Mouse (Mus musculus): ENCODE results near the gene Fgfr2. TPM values are rescaled to one million over a fixed set of nuclear protein-coding genes. Genes with fewer than 3 reads are reported as not detected.
A peak's percentile ranks its signal among the peaks of the same experiment; 100 is the strongest.

Gene Fgfr2
- polyA plus RNA-seq, 1 experiment from 2014 or later, result 11.4 TPM

DNA sequence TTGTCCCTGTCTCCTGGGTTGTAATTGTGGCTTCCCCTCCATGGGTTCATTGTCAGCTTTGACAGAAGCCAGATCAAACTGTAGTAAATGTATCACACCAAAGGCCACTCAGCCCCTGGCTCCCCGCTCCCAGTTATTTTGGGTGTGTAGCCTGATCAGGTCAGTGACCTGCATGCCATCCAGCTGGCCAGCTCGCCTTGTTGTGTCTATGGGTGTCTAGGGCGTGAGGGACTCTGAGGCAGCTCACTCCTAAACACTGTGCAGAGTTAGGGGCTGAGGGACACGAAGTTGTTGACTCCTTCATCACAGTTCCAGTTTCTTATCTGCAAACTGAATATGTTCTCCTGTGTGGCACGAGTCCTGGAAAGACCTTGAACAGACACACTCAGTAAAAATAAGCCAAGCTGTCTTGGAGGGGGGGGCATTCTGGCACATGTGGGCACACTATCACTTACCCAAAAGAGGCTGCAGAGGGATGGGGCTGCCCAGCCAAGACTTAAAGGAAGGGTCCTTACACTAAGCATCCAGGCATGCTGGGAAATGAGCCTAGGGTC is 2342.2 kb downstream of the Fgfr2 start:
- no peak overlapping the region for H3K27ac ChIP-seq (ENCODE audit: low read length)
- H3K27me3 ChIP-seq (ENCODE audit: control insufficient read depth, insufficient read depth, low read depth, low read length), result no peaks in the 10 kb centered on the region
- no peaks in the 10 kb centered on the region for H3K36me3 ChIP-seq (ENCODE audit: control insufficient read depth, insufficient read depth)
- no peak overlapping the region for H3K4me3 ChIP-seq (ENCODE audit: low read depth, low read length)
- H3K9ac ChIP-seq (ENCODE audit: low read depth, low read length), result no peak overlapping the region
- 41% methylated on average over 5 of the region's 5 CpGs for WGBS (ENCODE audit: insufficient replicate concordance)
- no peak overlapping the region for H3K4me2 ChIP-seq (ENCODE audit: low read depth, low read length)
- H3K4me1 ChIP-seq (ENCODE audit: control insufficient read depth, low read depth, low read length), result no peaks in the 10 kb centered on the region
- ATAC-seq (ENCODE audit: low read depth), result no peak
- no peaks in the 10 kb centered on the region for H3K9me3 ChIP-seq (replicated peaks; ENCODE audit: control insufficient read depth, low read length)

DNA sequence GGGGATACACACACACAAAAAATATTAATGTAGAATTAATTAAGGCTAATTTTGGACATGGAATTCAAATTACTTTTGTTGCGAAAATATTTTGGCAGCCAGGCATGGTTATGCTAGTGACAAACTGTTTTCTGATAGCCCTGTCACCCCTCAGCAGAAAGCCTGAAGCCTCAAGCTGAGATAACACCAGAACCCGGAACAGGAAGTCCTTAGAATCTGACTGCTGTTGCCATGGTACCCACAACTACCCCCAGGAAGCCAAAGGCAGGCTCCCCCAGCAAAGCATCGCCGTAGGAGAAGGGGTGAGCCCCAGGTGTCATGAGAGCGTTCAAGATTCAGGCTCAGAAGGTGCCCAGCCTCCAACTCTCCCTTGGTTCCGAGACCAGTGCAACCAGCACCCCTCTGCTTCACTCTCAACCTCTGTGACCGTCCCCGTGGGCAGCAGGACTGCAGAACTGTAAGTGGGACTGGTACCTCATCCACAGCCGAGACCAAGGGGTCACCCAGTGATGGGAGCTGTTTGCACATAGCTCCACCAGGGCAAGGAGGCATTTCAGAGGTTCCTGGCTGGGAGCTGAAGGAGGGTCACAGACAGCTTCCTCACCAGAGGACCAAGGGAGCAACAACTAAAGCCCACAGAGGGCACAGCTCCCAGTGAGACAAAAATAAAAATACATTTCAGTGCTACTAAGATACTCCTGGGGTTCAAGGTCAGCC is 2349.1 kb downstream of the Fgfr2 start, which contains the start of gene Btbd16:
Gene Btbd16 (plus strand): TSS at position 156 of the 717 bp plus-strand sequence.
- peaks cover 2% of the 10 kb centered on the region for H3K4me1 ChIP-seq (ENCODE audit: control insufficient read depth, low read depth, low read length)
- no peaks in the 10 kb centered on the region for H3K27me3 ChIP-seq (ENCODE audit: control insufficient read depth, insufficient read depth, low read depth, low read length)
- no peaks in the 10 kb centered on the region for H3K9me3 ChIP-seq (replicated peaks; ENCODE audit: control insufficient read depth, low read length)
- WGBS (ENCODE audit: insufficient replicate concordance), result 32% methylated on average over 9 of the region's 9 CpGs
- no peak for ATAC-seq (ENCODE audit: low read depth)
- no peak within 1 kb of the TSS for H3K4me3 ChIP-seq (ENCODE audit: low read depth, low read length)
- no peak within 1 kb of the TSS for H3K27ac ChIP-seq (ENCODE audit: low read length)
- H3K4me2 ChIP-seq (ENCODE audit: low read depth, low read length), result no peak within 1 kb of the TSS
- H3K9ac ChIP-seq (ENCODE audit: low read depth, low read length), result no peak within 1 kb of the TSS
- no peaks in the 10 kb centered on the region for H3K36me3 ChIP-seq (ENCODE audit: control insufficient read depth, insufficient read depth)

DNA sequence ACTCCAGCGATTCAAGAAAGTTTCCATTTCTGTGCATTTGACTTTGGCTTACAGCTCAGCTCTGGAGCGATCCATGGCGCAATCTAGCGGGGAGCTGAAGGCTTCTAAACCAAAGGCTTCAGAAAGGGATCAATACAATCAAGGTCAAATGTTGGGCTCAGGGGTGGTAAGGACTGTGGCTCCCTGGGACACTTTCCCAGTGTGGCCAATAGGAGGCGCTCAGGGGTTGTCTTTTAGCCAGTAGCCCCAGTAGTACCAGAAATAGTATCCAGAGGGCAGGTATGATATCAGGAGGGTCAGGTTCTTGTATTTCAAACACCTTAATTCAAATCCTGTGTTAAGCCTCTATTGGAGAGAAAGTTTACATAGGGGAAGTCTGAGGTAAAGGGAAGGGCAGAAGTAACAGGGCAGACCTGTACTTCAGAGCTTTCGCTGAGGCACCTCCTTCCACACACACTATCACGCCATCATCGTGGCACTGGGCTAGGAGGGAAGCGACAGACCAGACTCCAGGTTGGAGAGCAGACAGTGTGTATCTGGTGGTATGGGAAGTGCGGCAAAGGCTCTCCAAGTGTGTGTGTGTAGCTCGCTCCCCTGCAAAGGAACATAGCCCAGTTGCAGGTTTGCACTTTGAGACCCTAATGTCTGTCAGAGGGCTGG is 2349.8 kb downstream of the Fgfr2 start:
- no peaks in the 10 kb centered on the region for H3K36me3 ChIP-seq (ENCODE audit: control insufficient read depth, insufficient read depth)
- H3K4me2 ChIP-seq (ENCODE audit: low read depth, low read length), result no peak overlapping the region
- peaks cover 2% of the 10 kb centered on the region for H3K4me1 ChIP-seq (ENCODE audit: control insufficient read depth, low read depth, low read length)
- 54% methylated on average over 11 of the region's 11 CpGs for WGBS (ENCODE audit: insufficient replicate concordance)
- H3K4me3 ChIP-seq (ENCODE audit: low read depth, low read length), result no peak overlapping the region
- H3K9ac ChIP-seq (ENCODE audit: low read depth, low read length), result no peak overlapping the region
- H3K27ac ChIP-seq (ENCODE audit: low read length), result no peak overlapping the region
- peak; percentile 64 for ATAC-seq (ENCODE audit: low read depth)
- no peaks in the 10 kb centered on the region for H3K27me3 ChIP-seq (ENCODE audit: control insufficient read depth, insufficient read depth, low read depth, low read length)
- H3K9me3 ChIP-seq (replicated peaks; ENCODE audit: control insufficient read depth, low read length), result no peaks in the 10 kb centered on the region

DNA sequence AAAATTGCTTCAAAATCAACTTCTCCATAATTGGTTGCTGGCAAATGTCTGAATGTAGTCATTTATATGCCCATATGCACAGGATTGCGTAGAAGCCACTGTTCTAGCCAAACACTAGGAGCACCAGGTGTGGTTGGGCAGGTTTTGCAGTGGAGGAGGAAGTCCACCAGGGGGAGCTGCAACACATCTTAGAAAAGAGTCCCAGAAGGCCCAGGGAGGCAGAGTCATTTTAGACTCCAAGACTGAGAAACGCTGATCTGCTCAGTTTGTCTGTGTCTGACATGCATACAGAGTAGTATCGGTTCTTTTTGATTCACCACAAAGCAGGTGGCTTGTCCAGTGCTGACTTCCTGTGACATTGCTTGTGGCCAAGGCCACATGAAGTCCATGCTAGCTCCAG is 2352.4 kb downstream of the Fgfr2 start:
- WGBS (ENCODE audit: insufficient replicate concordance), result 23% methylated on average over 3 of the region's 3 CpGs
- Histone ChIP-seq H3K4me1 (ENCODE audit: control insufficient read depth, low read depth, low read length) (peaks cover 2% of the 10 kb centered on the region), H3K4me3 (ENCODE audit: low read depth, low read length) (no peak overlapping the region), H3K4me2 (ENCODE audit: low read depth, low read length) (no peak overlapping the region), H3K27ac (ENCODE audit: low read length) (no peak overlapping the region), H3K9me3 (replicated peaks; ENCODE audit: control insufficient read depth, low read length) (no peaks in the 10 kb centered on the region), H3K36me3 (ENCODE audit: control insufficient read depth, insufficient read depth) (no peaks in the 10 kb centered on the region), H3K9ac (ENCODE audit: low read depth, low read length) (no peak overlapping the region), H3K27me3 (ENCODE audit: control insufficient read depth, insufficient read depth, low read depth, low read length) (no peaks in the 10 kb centered on the region)
- no peak for ATAC-seq (ENCODE audit: low read depth)

DNA sequence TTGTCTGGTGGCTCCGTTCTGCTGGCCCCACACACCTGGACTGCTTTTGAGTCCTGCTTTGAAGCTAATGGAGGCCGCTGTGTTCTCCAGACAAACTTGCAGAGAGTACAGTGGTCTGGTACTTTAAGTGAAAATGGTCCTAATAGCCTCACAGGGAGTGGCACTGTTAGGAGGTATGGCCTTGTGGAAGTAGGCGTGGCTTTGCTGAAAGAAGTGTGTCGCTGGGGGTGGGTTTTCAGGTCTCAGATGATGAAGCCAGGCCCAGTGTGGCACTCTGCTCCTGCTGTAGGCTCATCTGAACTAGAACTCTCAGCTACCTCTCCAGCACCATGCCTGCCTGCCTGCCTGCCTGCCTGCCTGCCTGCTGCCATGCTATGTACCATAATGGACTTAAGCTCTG is 2355.0 kb downstream of the Fgfr2 start:
- Histone ChIP-seq H3K4me1 (ENCODE audit: control insufficient read depth, low read depth, low read length) (peaks cover 2% of the 10 kb centered on the region; the same call in 1 of the 2 replicates), H3K9me3 (replicated peaks; ENCODE audit: control insufficient read depth, low read length) (no peaks in the 10 kb centered on the region), H3K4me2 (ENCODE audit: low read depth, low read length) (no peak overlapping the region), H3K9ac (ENCODE audit: low read depth, low read length) (no peak overlapping the region), H3K36me3 (ENCODE audit: control insufficient read depth, insufficient read depth) (no peaks in the 10 kb centered on the region), H3K4me3 (ENCODE audit: low read depth, low read length) (no peak overlapping the region), H3K27ac (ENCODE audit: low read length) (no peak overlapping the region), H3K27me3 (ENCODE audit: control insufficient read depth, insufficient read depth, low read depth, low read length) (no peaks in the 10 kb centered on the region)
- 51% methylated on average over 4 of the region's 4 CpGs for WGBS (ENCODE audit: insufficient replicate concordance)
- ATAC-seq (ENCODE audit: low read depth), result no peak

DNA sequence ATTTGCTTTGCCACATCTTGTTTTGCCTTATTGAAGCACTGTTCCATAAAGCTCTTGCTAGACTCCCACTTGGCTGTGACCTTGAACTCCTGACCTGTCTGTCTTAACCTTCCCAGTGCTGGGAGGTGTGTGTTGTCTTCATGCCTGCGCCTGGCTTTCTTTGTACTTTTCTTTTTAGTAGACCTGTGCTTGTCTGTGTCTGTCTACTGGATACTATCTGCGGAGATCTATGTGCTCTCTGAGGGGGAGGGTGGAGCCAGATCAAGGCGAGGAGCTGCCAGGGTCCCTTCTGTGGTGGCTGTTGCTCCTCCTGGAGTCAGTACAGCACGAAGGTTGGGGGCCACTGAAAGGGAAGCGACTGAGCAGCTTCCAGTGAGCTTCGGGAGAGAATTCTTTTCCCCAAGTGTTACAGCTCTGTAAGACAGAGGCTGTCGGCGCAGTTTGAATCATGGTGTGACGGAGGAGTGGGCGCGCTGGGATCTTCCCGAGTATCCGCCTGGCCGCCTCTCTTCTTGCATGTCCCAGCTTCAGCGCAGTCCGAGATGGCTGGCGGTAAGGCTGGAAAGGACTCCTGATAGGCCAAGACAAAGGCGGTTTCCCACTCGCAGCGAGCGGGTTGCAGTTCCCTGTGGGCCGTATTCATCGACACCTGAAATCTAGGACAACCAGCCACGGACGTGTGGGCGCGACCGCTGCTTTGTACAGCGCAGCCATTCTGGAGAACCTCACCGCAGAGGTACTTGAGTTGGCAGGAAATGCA is 2356.6 kb downstream of the Fgfr2 start:
- Histone ChIP-seq H3K4me3 (ENCODE audit: low read depth, low read length) (no peak overlapping the region), H3K4me1 (ENCODE audit: control insufficient read depth, low read depth, low read length) (no peaks in the 10 kb centered on the region), H3K27me3 (ENCODE audit: control insufficient read depth, insufficient read depth, low read depth, low read length) (no peaks in the 10 kb centered on the region), H3K9me3 (replicated peaks; ENCODE audit: control insufficient read depth, low read length) (no peaks in the 10 kb centered on the region), H3K9ac (ENCODE audit: low read depth, low read length) (no peak overlapping the region), H3K4me2 (ENCODE audit: low read depth, low read length) (no peak overlapping the region), H3K36me3 (ENCODE audit: control insufficient read depth, insufficient read depth) (no peaks in the 10 kb centered on the region), H3K27ac (ENCODE audit: low read length) (no peak overlapping the region)
- WGBS (ENCODE audit: insufficient replicate concordance), result 70% methylated on average over 30 of the region's 30 CpGs
- no peak for ATAC-seq (ENCODE audit: low read depth)

DNA sequence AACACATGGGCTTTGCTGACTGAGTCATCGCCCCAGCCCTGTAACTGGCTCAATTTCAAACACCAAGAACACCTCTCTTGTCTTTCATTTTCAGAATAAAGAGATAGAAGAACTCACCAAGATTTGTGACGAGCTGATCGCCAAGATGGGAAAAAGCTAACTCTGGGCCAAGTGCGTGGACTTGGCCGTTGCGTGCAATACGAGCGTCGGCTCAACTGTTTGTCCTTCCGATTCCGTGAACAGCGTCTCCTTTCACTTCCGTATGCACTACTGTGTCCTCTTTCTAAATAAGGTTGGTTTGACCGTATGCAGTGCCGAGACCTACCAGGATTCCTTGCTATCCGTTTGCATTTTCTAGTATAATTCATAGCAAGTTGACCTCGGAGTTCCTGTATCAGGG is 2359.0 kb downstream of the Fgfr2 start:
- H3K4me1 ChIP-seq (ENCODE audit: control insufficient read depth, low read depth, low read length), result no peaks in the 10 kb centered on the region
- WGBS (ENCODE audit: insufficient replicate concordance), result 81% methylated on average over 17 of the region's 17 CpGs
- no peak for ATAC-seq (ENCODE audit: low read depth)

DNA sequence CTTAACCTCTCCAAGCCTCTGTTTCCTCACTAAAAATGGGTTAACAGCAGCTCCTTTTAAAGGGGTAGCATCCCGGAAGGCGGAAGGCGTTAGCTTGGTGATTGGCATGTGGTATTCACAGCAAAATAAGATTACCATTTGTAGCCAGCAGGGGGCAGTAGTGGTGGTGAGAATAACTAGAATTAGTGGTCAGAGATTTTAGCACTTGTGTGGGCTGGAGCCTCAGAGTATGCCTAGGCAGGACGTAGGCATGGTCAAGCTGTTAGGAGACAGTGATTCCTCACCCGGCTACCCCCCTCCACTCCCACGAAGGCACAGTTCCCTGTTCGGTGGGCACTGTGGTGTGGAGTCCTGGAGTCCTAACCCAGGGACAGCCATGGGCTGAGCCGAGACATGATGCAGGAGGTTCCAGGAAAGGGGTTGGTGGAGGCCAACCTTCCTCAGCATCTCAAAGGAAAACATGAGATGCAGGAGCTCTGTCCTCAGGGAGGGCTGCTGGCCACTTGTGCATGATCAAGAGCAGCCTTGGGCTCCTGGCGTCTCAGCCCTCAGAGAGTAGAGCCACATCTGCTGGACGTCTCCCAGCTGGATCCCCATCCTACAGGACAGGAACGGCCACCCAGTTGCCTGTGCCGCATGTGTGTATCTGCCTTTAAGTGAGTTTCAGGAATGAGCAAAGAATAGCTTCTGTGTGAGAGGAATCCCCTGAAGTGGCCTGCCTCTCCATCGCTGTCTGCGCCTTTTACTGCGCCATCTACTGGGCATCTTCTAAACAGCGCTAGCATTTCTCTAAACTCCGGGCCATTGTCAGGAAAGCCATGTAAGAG is 2360.9 kb downstream of the Fgfr2 start:
- WGBS (ENCODE audit: insufficient replicate concordance), result 41% methylated on average over 17 of the region's 17 CpGs
- Histone ChIP-seq H3K27ac (ENCODE audit: low read length) (no peak overlapping the region), H3K36me3 (ENCODE audit: control insufficient read depth, insufficient read depth) (no peaks in the 10 kb centered on the region), H3K4me3 (ENCODE audit: low read depth, low read length) (no peak overlapping the region), H3K4me2 (ENCODE audit: low read depth, low read length) (no peak overlapping the region), H3K9me3 (replicated peaks; ENCODE audit: control insufficient read depth, low read length) (no peaks in the 10 kb centered on the region), H3K27me3 (ENCODE audit: control insufficient read depth, insufficient read depth, low read depth, low read length) (no peaks in the 10 kb centered on the region), H3K9ac (ENCODE audit: low read depth, low read length) (no peak overlapping the region), H3K4me1 (ENCODE audit: control insufficient read depth, low read depth, low read length) (no peaks in the 10 kb centered on the region)
- no peak for ATAC-seq (ENCODE audit: low read depth)

More for the DNA sequence above, 2359.0 kb downstream of the Fgfr2 start:
- H3K4me2 ChIP-seq (ENCODE audit: low read depth, low read length), result no peak overlapping the region
- no peaks in the 10 kb centered on the region for H3K27me3 ChIP-seq (ENCODE audit: control insufficient read depth, insufficient read depth, low read depth, low read length)
- H3K27ac ChIP-seq (ENCODE audit: low read length), result no peak overlapping the region
- H3K4me3 ChIP-seq (ENCODE audit: low read depth, low read length), result no peak overlapping the region
- no peaks in the 10 kb centered on the region for H3K36me3 ChIP-seq (ENCODE audit: control insufficient read depth, insufficient read depth)
- H3K9ac ChIP-seq (ENCODE audit: low read depth, low read length), result no peak overlapping the region
- no peaks in the 10 kb centered on the region for H3K9me3 ChIP-seq (replicated peaks; ENCODE audit: control insufficient read depth, low read length)
